Mouse (Mus musculus): ENCODE data around the gene Mrpl38.

DNA sequence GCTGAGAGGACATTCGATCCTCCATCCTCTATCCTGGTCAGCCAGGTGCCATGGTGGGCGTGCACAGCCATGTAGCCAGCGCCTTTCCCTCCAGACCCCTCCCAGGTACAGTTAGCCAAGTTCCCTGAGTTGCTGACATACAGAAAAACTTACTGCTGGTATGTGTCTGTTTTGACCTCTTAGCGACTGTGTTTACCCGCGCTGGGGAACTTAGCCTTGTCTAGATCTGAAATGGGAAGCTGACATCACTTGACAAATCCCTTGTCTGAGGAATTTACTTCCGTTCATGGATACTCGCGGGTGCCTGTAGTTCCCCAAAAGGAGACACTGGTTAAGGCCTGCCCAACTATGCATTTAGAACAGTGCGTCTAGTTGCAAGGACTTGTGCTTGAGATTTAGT, 28.1 kb downstream of the Mrpl38 start:
- TF ChIP-seq POLR2A (IDR thresholded peaks at IDR 0.05; ENCODE audit: borderline replicate concordance, low read depth, low read length) (no peak), CTCF (IDR thresholded peaks at IDR 0.05; ENCODE audit: low read depth, low read length) (no peak)
